Mouse (Mus musculus) CH12.LX (cell line): ENCODE measurements around the gene Abhd2. TPM values are rescaled to one million over a fixed set of nuclear protein-coding genes. Genes with fewer than 3 reads are reported as not detected.

Experiments used
- DNase-seq: peaks from one replicate; pipeline ENCODE4 v3.0.0-alpha.2; 2013; ENCODE audit errors: extremely low read depth
- H3K27ac ChIP-seq: 2 replicates; pipeline ENCODE4 v1.5.1; 2012; ENCODE audit warnings: low read depth, mild to moderate bottlenecking, control low read depth, moderate library complexity; ENCODE audit not compliant: insufficient read depth
- H3K27me3 ChIP-seq: replicated peaks from 2 replicates; pipeline ENCODE3; 2012; ENCODE audit warnings: inconsistent platforms
- H3K36me3 ChIP-seq, 2 experiments: replicated peaks in 1 of 2; 2 replicates each; pipeline versions ENCODE3 to v1.6.1; 2012; ENCODE audit warnings: inconsistent platforms in 1 of 2, low read length in 1 of 2, mild to moderate bottlenecking in 1 of 2, mixed read lengths in 1 of 2, moderate library complexity in 1 of 2; ENCODE audit not compliant: control insufficient read depth in 1 of 2, insufficient read depth in 1 of 2
- H3K4me1 ChIP-seq, 2 experiments: 2 replicates each; pipeline ENCODE4 v1.6.1; 2012; ENCODE audit warnings: inconsistent platforms in 1 of 2, moderate library complexity in 1 of 2; ENCODE audit not compliant: insufficient read depth in 2 of 2, control insufficient read depth in 1 of 2
- H3K4me2 ChIP-seq: 2 replicates; pipeline ENCODE4 v1.6.1; 2012; ENCODE audit warnings: low read depth, mild to moderate bottlenecking, control low read depth; ENCODE audit not compliant: poor library complexity, insufficient read depth, severe bottlenecking
- H3K4me3 ChIP-seq, 3 experiments: fragments of 150-350 bp in 1 of 3; sonication (generic) in 1 of 3; replicated peaks in 1 of 3; 2 replicates each; pipeline versions ENCODE3 to v1.5.1; 2011 to 2012; ENCODE audit warnings: low read depth in 2 of 3, low read length in 2 of 3, mild to moderate bottlenecking in 2 of 3, moderate library complexity in 2 of 3, control low read depth in 1 of 3, improper control_type of control experiment in 1 of 3, inconsistent platforms in 1 of 3, mixed read lengths in 1 of 3; ENCODE audit not compliant: poor library complexity in 1 of 3
- H3K79me2 ChIP-seq: replicated peaks from 2 replicates; pipeline ENCODE4 v1.6.1; 2012; ENCODE audit warnings: mild to moderate bottlenecking, moderate library complexity; ENCODE audit not compliant: control insufficient read depth, poor library complexity, insufficient read depth, severe bottlenecking; ENCODE audit errors: extremely low read depth
- H3K9ac ChIP-seq: 2 replicates; pipeline ENCODE4 v1.6.1; 2012; ENCODE audit warnings: low read depth, mild to moderate bottlenecking, control low read depth, moderate library complexity; ENCODE audit not compliant: insufficient read depth
- H3K9me3 ChIP-seq: replicated peaks from 2 replicates; pipeline ENCODE3; 2012; ENCODE audit warnings: low read length, inconsistent platforms, mixed read lengths
- BHLHE40 ChIP-seq: IDR thresholded peaks from 2 replicates; pipeline ENCODE4 v1.6.1; 2011; ENCODE audit warnings: mild to moderate bottlenecking, low read depth, low read length, improper control_type of control experiment
- CHD1 ChIP-seq: IDR thresholded peaks from 2 replicates; pipeline ENCODE4 v1.6.1; 2012; ENCODE audit warnings: low read depth, low read length, improper control_type of control experiment, inconsistent platforms
- CHD2 ChIP-seq: IDR thresholded peaks from 2 replicates; pipeline ENCODE4 v1.6.1; 2011; ENCODE audit warnings: low read length, improper control_type of control experiment
- CTCF ChIP-seq, 2 experiments: IDR thresholded peaks in 1 of 2; conservative IDR thresholded peaks in 1 of 2; 2 replicates each; pipeline ENCODE4 v1.5.1; 2011 to 2012; ENCODE audit warnings: low read depth in 2 of 2, low read length in 2 of 2, improper control_type of control experiment in 1 of 2, inconsistent platforms in 1 of 2, mild to moderate bottlenecking in 1 of 2, moderate library complexity in 1 of 2
- E2F4 ChIP-seq: IDR thresholded peaks from 2 replicates; pipeline ENCODE4 v1.6.1; 2011; ENCODE audit warnings: low read depth, low read length, improper control_type of control experiment; ENCODE audit not compliant: insufficient replicate concordance
- ELF1 ChIP-seq: IDR thresholded peaks from 2 replicates; pipeline ENCODE4 v1.6.1; 2014; ENCODE audit warnings: low read depth, mild to moderate bottlenecking, inconsistent platforms, low read length, improper control_type of control experiment
- EP300 ChIP-seq: IDR thresholded peaks from 2 replicates; pipeline ENCODE4 v1.6.1; 2011; ENCODE audit warnings: low read length, improper control_type of control experiment
- GABPA ChIP-seq: IDR thresholded peaks from 2 replicates; pipeline ENCODE4 v1.6.1; 2012; ENCODE audit warnings: low read depth, low read length, improper control_type of control experiment, inconsistent platforms; ENCODE audit not compliant: insufficient replicate concordance
- HCFC1 ChIP-seq: IDR thresholded peaks from 2 replicates; pipeline ENCODE4 v1.6.1; 2012; ENCODE audit warnings: low read depth, mild to moderate bottlenecking, inconsistent platforms, low read length, improper control_type of control experiment
- IRF4 ChIP-seq: IDR thresholded peaks from 2 replicates; pipeline ENCODE4 v1.6.1; 2014; ENCODE audit warnings: low read depth, mild to moderate bottlenecking, inconsistent platforms, low read length, improper control_type of control experiment
- JUN ChIP-seq: IDR thresholded peaks from 2 replicates; pipeline ENCODE4 v1.6.1; 2011; ENCODE audit warnings: low read depth, mild to moderate bottlenecking, low read length, improper control_type of control experiment, moderate library complexity; ENCODE audit not compliant: insufficient read depth
- JUND ChIP-seq: conservative IDR thresholded peaks from 2 replicates; pipeline ENCODE4 v1.6.1; 2011; ENCODE audit warnings: low read depth, low read length, improper control_type of control experiment
- KAT2A ChIP-seq: IDR thresholded peaks from 2 replicates; pipeline ENCODE4 v1.6.1; 2012; ENCODE audit warnings: low read length, improper control_type of control experiment, inconsistent platforms; ENCODE audit not compliant: insufficient replicate concordance
- MAX ChIP-seq: IDR thresholded peaks from 2 replicates; pipeline ENCODE4 v1.6.1; 2011; ENCODE audit warnings: low read length, improper control_type of control experiment
- MAZ ChIP-seq: IDR thresholded peaks from 2 replicates; pipeline ENCODE4 v1.6.1; 2012; ENCODE audit warnings: low read depth, mild to moderate bottlenecking, inconsistent platforms, low read length, improper control_type of control experiment, moderate library complexity
- MYC ChIP-seq: IDR thresholded peaks from 2 replicates; pipeline ENCODE4 v1.6.1; 2011; ENCODE audit warnings: low read depth, mild to moderate bottlenecking, improper control_type of control experiment, low read length
- NELFE ChIP-seq: IDR thresholded peaks from 2 replicates; pipeline ENCODE4 v1.6.1; 2011; ENCODE audit warnings: low read depth, low read length, improper control_type of control experiment
- PAX5 ChIP-seq: IDR thresholded peaks from 2 replicates; pipeline ENCODE4 v1.6.1; 2012; ENCODE audit warnings: low read length, inconsistent platforms, mixed read lengths
- POLR2AphosphoS2 ChIP-seq: IDR thresholded peaks from 2 replicates; pipeline ENCODE4 v1.6.1; 2011; ENCODE audit warnings: low read depth, low read length, improper control_type of control experiment
- RAD21 ChIP-seq: IDR thresholded peaks from 2 replicates; pipeline ENCODE4 v1.6.1; 2011; ENCODE audit warnings: low read depth, mild to moderate bottlenecking, low read length, improper control_type of control experiment, moderate library complexity
- RCOR1 ChIP-seq: conservative IDR thresholded peaks from 2 replicates; pipeline ENCODE4 v1.6.1; 2012; ENCODE audit warnings: low read depth, mild to moderate bottlenecking, inconsistent platforms, low read length, improper control_type of control experiment
- SIN3A ChIP-seq: IDR thresholded peaks from 2 replicates; pipeline ENCODE4 v1.6.1; 2012; ENCODE audit warnings: low read length, improper control_type of control experiment, inconsistent platforms
- SMC3 ChIP-seq: IDR thresholded peaks from 2 replicates; pipeline ENCODE4 v1.6.1; 2011; ENCODE audit warnings: low read depth, low read length, improper control_type of control experiment
- TCF12 ChIP-seq: IDR thresholded peaks from 2 replicates; pipeline ENCODE4 v1.6.1; 2014; ENCODE audit warnings: low read depth, mild to moderate bottlenecking, inconsistent platforms, low read length, improper control_type of control experiment
- UBTF ChIP-seq: IDR thresholded peaks from 2 replicates; pipeline ENCODE4 v1.6.1; 2012; ENCODE audit warnings: low read depth, mild to moderate bottlenecking, inconsistent platforms, low read length, improper control_type of control experiment, moderate library complexity
- USF2 ChIP-seq: conservative IDR thresholded peaks from 2 replicates; pipeline ENCODE4 v1.6.1; 2011; ENCODE audit warnings: low read depth, low read length, improper control_type of control experiment
- ZC3H11A ChIP-seq: IDR thresholded peaks from 2 replicates; pipeline ENCODE4 v1.6.1; 2012; ENCODE audit warnings: low read depth, mild to moderate bottlenecking, inconsistent platforms, low read length, improper control_type of control experiment
- ZKSCAN1 ChIP-seq: IDR thresholded peaks from 2 replicates; pipeline ENCODE4 v1.6.1; 2012; ENCODE audit warnings: low read depth, inconsistent platforms, low read length, improper control_type of control experiment, borderline replicate concordance
- ZMIZ1 ChIP-seq: IDR thresholded peaks from 2 replicates; pipeline ENCODE4 v1.6.1; 2012; ENCODE audit warnings: low read depth, mild to moderate bottlenecking, inconsistent platforms, low read length, improper control_type of control experiment
- ZNF384 ChIP-seq: IDR thresholded peaks from 2 replicates; pipeline ENCODE4 v1.6.1; 2012; ENCODE audit warnings: low read depth, low read length, improper control_type of control experiment, inconsistent platforms
- dilution Hi-C: fragments of 300-500 bp; cut with MboI; formaldehyde crosslinking; loops from 2 replicates; pipeline ENCODE4 v1.14.3; 2020; ENCODE audit warnings: low sequenced_read_pairs; ENCODE audit not compliant: extremely low pct_unique_long_range_greater_than_20kb, extremely low pct_ligation_motif_present
- in situ Hi-C: fragments of 300-500 bp; cut with MboI; formaldehyde crosslinking; loops from 3 replicates; pipeline ENCODE4 v1.14.3; 2019; ENCODE audit warnings: low sequenced_read_pairs, low pct_ligation_motif_present, low pct_unique_long_range_greater_than_20kb, mixed read lengths
- polyA plus RNA-seq: library from polyadenylated mRNA; unstranded; fragments of >175 nt; gene quantifications from 2 replicates; pipeline ENCODE4 v1.2.1, GENCODE M21; 2012; ENCODE audit warnings: low read depth; ENCODE audit not compliant: insufficient read length
- total RNA-seq, 2 experiments: library from RNA; depleted of rRNA; stranded (reverse); fragments of 300-350 nt in 1 of 2; fragments of >200 nt in 1 of 2; gene quantifications; 2 replicates each; pipeline ENCODE4 v1.2.3; 2012 to 2014

Abhd2 gene
- total and polyA plus RNA-seq, 3 experiments, result 6.0 to 15.4 (median 9.9) TPM

DNA sequence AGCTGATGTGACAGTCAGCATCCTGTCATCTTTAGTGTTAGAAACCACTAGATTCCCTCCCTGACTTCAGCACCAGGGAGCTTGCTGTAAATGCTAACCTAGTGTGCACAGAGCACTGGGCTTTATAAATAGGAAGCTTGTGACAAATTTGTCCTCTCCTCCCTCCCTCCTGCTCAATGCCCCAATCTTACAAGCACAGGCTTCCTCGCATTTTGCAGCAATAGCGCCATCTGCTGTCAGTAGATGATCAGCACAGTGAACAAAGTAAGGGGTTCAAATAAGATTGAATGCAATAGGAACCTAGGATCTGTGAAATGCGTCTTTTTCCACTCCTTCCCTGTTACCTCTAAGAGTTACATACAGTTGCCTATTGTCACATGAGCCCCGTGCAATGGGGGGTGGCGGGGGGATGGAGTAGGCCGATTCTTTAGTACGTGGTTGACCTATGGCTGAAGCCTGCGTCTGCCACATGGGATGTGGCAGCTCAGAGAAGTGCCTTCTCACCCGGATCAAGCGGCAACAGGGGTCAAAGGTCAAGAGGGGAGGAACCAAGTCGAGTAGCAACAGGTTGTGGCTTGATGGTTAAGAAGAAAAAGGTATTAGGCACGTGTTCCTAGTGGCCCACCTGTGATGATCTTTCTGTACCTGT is 76.9 kb downstream of the Abhd2 start:
- H3K27me3 ChIP-seq, result no peaks in the 10 kb centered on the region
- no peaks in the 10 kb centered on the region for H3K79me2 ChIP-seq
- peaks cover 43 to 79% of the 10 kb centered on the region in 2 experiments for H3K36me3 ChIP-seq
- H3K4me1 ChIP-seq, result peaks cover 11 to 25% of the 10 kb centered on the region in 2 experiments
- H3K9me3 ChIP-seq, result no peaks in the 10 kb centered on the region
- in situ Hi-C loops (loop anchor here (5.0 to 25.0 kb wide), 3 partner anchors 103 to 438 kb away; partner anchors contain the start of gene Isg20), dilution Hi-C loops (no loop called here)
- no peak overlapping the region for H3K9ac ChIP-seq
- peak; percentile 80 for DNase-seq
- H3K27ac ChIP-seq, result no peak overlapping the region
- TF ChIP-seq IRF4, result no peak
- TF ChIP-seq ZC3H11A, result peak; percentile 66
- no peak for TF ChIP-seq TCF12
- TF ChIP-seq MAZ, result 0 out of 2 replicates have a peak, but pooled peaks have one; percentile 54
- TF ChIP-seq SIN3A, result no peak
- no peak for TF ChIP-seq HCFC1
- TF ChIP-seq MYC, result no peak
- no peak for TF ChIP-seq CHD1
- no peak for TF ChIP-seq GABPA
- TF ChIP-seq JUND, result no peak
- no peak for TF ChIP-seq PAX5
- TF ChIP-seq CHD2, result no peak
- TF ChIP-seq POLR2AphosphoS2, result no peak
- TF ChIP-seq EP300, result no peak
- no peak for TF ChIP-seq ZMIZ1
- peak; percentile 93 for TF ChIP-seq SMC3
- TF ChIP-seq RCOR1, result no peak
- peak; percentile 87 to 95 for TF ChIP-seq CTCF (conservative IDR thresholded peaks at IDR 0.05 in 1 of 2, IDR thresholded peaks at IDR 0.05 in 1 of 2; ENCODE audit: low read depth in 2 of 2, low read length in 2 of 2)
- TF ChIP-seq ZKSCAN1, result no peak
- TF ChIP-seq BHLHE40, result no peak
- no peak for TF ChIP-seq USF2
- no peak for TF ChIP-seq ELF1
- no peak; the same call in 1 of the 2 replicates for TF ChIP-seq NELFE
- no peak for TF ChIP-seq UBTF
- peak; percentile 95 for TF ChIP-seq RAD21
- no peak for TF ChIP-seq E2F4
- TF ChIP-seq ZNF384, result no peak
- no peak for TF ChIP-seq KAT2A
- TF ChIP-seq MAX, result no peak
- TF ChIP-seq JUN, result no peak
- no peak overlapping the region for H3K4me2 ChIP-seq
- no peak overlapping the region for H3K4me3 ChIP-seq
